Mouse (Mus musculus) left cerebral cortex, adult 9 months (tissue): Measurements from ENCODE around the gene Mrps5.
A peak's percentile ranks its signal among the peaks of the same experiment; 100 is the strongest.

Source experiments
- DNase-seq, 2 experiments: peaks; one replicate each; pipeline ENCODE4 v3.0.0; 2022; ENCODE audit warnings: low spot score in 2 of 2

The Mrps5 gene

GRCm38 (mm10) chr2:127619311-127619710, 32.3 kb downstream of the Mrps5 start:
- no peak for DNase-seq

GRCm38 (mm10) chr2:127622065-127622464, 35.0 kb downstream of the Mrps5 start:
- no peak for DNase-seq

- DNase-seq, result no peak
These were observed 37.8 kb downstream of the Mrps5 start for GRCm38 (mm10) chr2:127624786-127625185.

- no peak for DNase-seq
These were observed 38.6 kb downstream of the Mrps5 start for GRCm38 (mm10) chr2:127625659-127626058.

GRCm38 (mm10) chr2:127627354-127627753, 40.3 kb downstream of the Mrps5 start:
- peak; percentile 46 to 54 for DNase-seq

GRCm38 (mm10) chr2:127627990-127628570, 41.1 kb downstream of the Mrps5 start:
- DNase-seq, result peak in 1 of 2 experiments; percentile 26

- no peak for DNase-seq
These were observed 45.6 kb downstream of the Mrps5 start for GRCm38 (mm10) chr2:127632601-127633000.

- no peak for DNase-seq
These were observed 48.6 kb downstream of the Mrps5 start for GRCm38 (mm10) chr2:127635581-127635980.

- DNase-seq, result no peak
These were observed 52.0 kb downstream of the Mrps5 start for GRCm38 (mm10) chr2:127638973-127639372.

- no peak for DNase-seq
These were observed 57.0 kb downstream of the Mrps5 start for GRCm38 (mm10) chr2:127643728-127644704.

- no peak for DNase-seq
These were observed 59.9 kb downstream of the Mrps5 start for GRCm38 (mm10) chr2:127646875-127647274.

GRCm38 (mm10) chr2:127648145-127648544, 61.1 kb downstream of the Mrps5 start:
- no peak for DNase-seq

- DNase-seq, result no peak
These were observed 62.9 kb downstream of the Mrps5 start for GRCm38 (mm10) chr2:127649921-127650320.

- DNase-seq, result no peak
These were observed 64.6 kb downstream of the Mrps5 start for GRCm38 (mm10) chr2:127651601-127652000.

- no peak for DNase-seq
These were observed 65.3 kb downstream of the Mrps5 start for GRCm38 (mm10) chr2:127652335-127652734.

GRCm38 (mm10) chr2:127652805-127653204, 65.8 kb downstream of the Mrps5 start:
- DNase-seq, result no peak

- DNase-seq, result no peak
These were observed 67.8 kb downstream of the Mrps5 start for GRCm38 (mm10) chr2:127654786-127655185.

GRCm38 (mm10) chr2:127655419-127655818, 68.4 kb downstream of the Mrps5 start:
- no peak for DNase-seq

GRCm38 (mm10) chr2:127656086-127656720, 69.2 kb downstream of the Mrps5 start, which contains the start of gene Mal:
Gene Mal, minus strand, starts transcription at chr2:127656695.
- peak in 1 of 2 experiments; percentile 28 for DNase-seq
